Mouse (Mus musculus): ENCODE data around the gene Sox8. TPM values are rescaled to one million over a fixed set of nuclear protein-coding genes. Genes with fewer than 3 reads are reported as not detected.

Sox8 gene
- total and polyA plus RNA-seq, 3 experiments, result not detected

GRCm38 (mm10) chr17:25568206-25568605 is 2.3 kb downstream of the Sox8 start:
- no peak for TF ChIP-seq ELF1 (IDR thresholded peaks at IDR 0.05; ENCODE audit: low read depth, low read length)
- TF ChIP-seq MYC (IDR thresholded peaks at IDR 0.05; ENCODE audit: low read depth, low read length), result no peak
- no peak for TF ChIP-seq USF1 (IDR thresholded peaks at IDR 0.05; ENCODE audit: low read depth, low read length)
- TF ChIP-seq POLR2AphosphoS2 (IDR thresholded peaks at IDR 0.05; ENCODE audit: low read length), result no peak
- TF ChIP-seq BHLHE40 (IDR thresholded peaks at IDR 0.05; ENCODE audit: borderline replicate concordance, low read depth, low read length), result no peak
- TF ChIP-seq GATA1 (IDR thresholded peaks at IDR 0.05; ENCODE audit: low read depth, low read length), result no peak
- TF ChIP-seq CHD1 (IDR thresholded peaks at IDR 0.05; ENCODE audit: low read depth, low read length), result no peak
- TF ChIP-seq MEF2A (IDR thresholded peaks at IDR 0.05; ENCODE audit: extremely low read depth, insufficient replicate concordance, low read depth, low read length, poor library complexity, severe bottlenecking), result no peak
- no peak for TF ChIP-seq NRF1 (IDR thresholded peaks at IDR 0.05; ENCODE audit: insufficient read depth, low read depth, low read length, poor library complexity, severe bottlenecking)
- Histone ChIP-seq H3K36me3 (ENCODE audit: control insufficient read depth in 1 of 2, insufficient read depth in 2 of 2, low read length in 2 of 2) (no peaks in the 10 kb centered on the region), H3K79me2 (ENCODE audit: control insufficient read depth, insufficient read depth, low read length, poor library complexity) (no peaks in the 10 kb centered on the region), H3K27me3 (ENCODE audit: control insufficient read depth in 1 of 2, insufficient read depth in 2 of 2, low read length in 2 of 2) (no peaks in the 10 kb centered on the region), H3K9me3 (replicated peaks; ENCODE audit: insufficient read depth, low read length) (no peaks in the 10 kb centered on the region), H3K4me1 (ENCODE audit: control insufficient read depth in 1 of 2, insufficient read depth in 2 of 2, low read length in 2 of 2) (no peaks in the 10 kb centered on the region), H3K9ac (ENCODE audit: control insufficient read depth, low read depth, low read length, poor library complexity, severe bottlenecking) (no peak overlapping the region), H3K4me3 (ENCODE audit: control insufficient read depth in 1 of 2, insufficient read depth in 1 of 2, low read depth in 2 of 2, low read length in 2 of 2) (no peak overlapping the region), H3K27ac (ENCODE audit: control insufficient read depth, low read depth, low read length) (no peak overlapping the region)
- DNase-seq (ENCODE audit: low read depth, low spot score), result no peak

GRCm38 (mm10) chr17:25567745-25568144 is 2.7 kb downstream of the Sox8 start:
- Histone ChIP-seq H3K36me3 (ENCODE audit: control insufficient read depth in 1 of 2, insufficient read depth in 2 of 2, low read length in 2 of 2) (no peaks in the 10 kb centered on the region), H3K4me1 (ENCODE audit: control insufficient read depth in 1 of 2, insufficient read depth in 2 of 2, low read length in 2 of 2) (no peaks in the 10 kb centered on the region), H3K9ac (ENCODE audit: control insufficient read depth, low read depth, low read length, poor library complexity, severe bottlenecking) (no peak overlapping the region), H3K27me3 (ENCODE audit: control insufficient read depth in 1 of 2, insufficient read depth in 2 of 2, low read length in 2 of 2) (no peaks in the 10 kb centered on the region), H3K79me2 (ENCODE audit: control insufficient read depth, insufficient read depth, low read length, poor library complexity) (no peaks in the 10 kb centered on the region), H3K4me3 (ENCODE audit: control insufficient read depth in 1 of 2, insufficient read depth in 1 of 2, low read depth in 2 of 2, low read length in 2 of 2) (no peak overlapping the region), H3K9me3 (replicated peaks; ENCODE audit: insufficient read depth, low read length) (no peaks in the 10 kb centered on the region), H3K27ac (ENCODE audit: control insufficient read depth, low read depth, low read length) (no peak overlapping the region)
- no peak for TF ChIP-seq TCF12 (IDR thresholded peaks at IDR 0.05; ENCODE audit: low read depth, low read length)
- peak; percentile 48 for TF ChIP-seq RAD21 (IDR thresholded peaks at IDR 0.05; ENCODE audit: low read depth, low read length)
- no peak for TF ChIP-seq MYC (IDR thresholded peaks at IDR 0.05; ENCODE audit: low read depth, low read length)
- no peak for TF ChIP-seq POLR2AphosphoS2 (IDR thresholded peaks at IDR 0.05; ENCODE audit: low read length)
- no peak for TF ChIP-seq ELF1 (IDR thresholded peaks at IDR 0.05; ENCODE audit: low read depth, low read length)
- peak; percentile 91 for TF ChIP-seq SMC3 (IDR thresholded peaks at IDR 0.05; ENCODE audit: low read depth, low read length)
- TF ChIP-seq MEF2A (IDR thresholded peaks at IDR 0.05; ENCODE audit: extremely low read depth, insufficient replicate concordance, low read depth, low read length, poor library complexity, severe bottlenecking), result no peak
- TF ChIP-seq ETS1 (IDR thresholded peaks at IDR 0.05; ENCODE audit: low read depth, low read length), result no peak
- TF ChIP-seq ZC3H11A (IDR thresholded peaks at IDR 0.05; ENCODE audit: low read depth, low read length), result peak; percentile 56
- no peak for TF ChIP-seq USF2 (IDR thresholded peaks at IDR 0.05; ENCODE audit: borderline replicate concordance in 1 of 2, insufficient read depth in 1 of 2, low read depth in 1 of 2, low read length in 2 of 2)
- TF ChIP-seq CHD2 (IDR thresholded peaks at IDR 0.05; ENCODE audit: low read length), result no peak
- no peak for TF ChIP-seq POLR2A (IDR thresholded peaks at IDR 0.05; ENCODE audit: control insufficient read depth in 1 of 2, insufficient read depth in 1 of 2, low read depth in 1 of 2, low read length in 2 of 2, poor library complexity in 1 of 2)
- no peak for TF ChIP-seq GATA1 (IDR thresholded peaks at IDR 0.05; ENCODE audit: low read depth, low read length)
- TF ChIP-seq CTCF (IDR thresholded peaks at IDR 0.05 in 2 of 3, conservative IDR thresholded peaks at IDR 0.05 in 1 of 3; ENCODE audit: control insufficient read depth in 1 of 3, insufficient read depth in 1 of 3, low read depth in 2 of 3, low read length in 3 of 3, poor library complexity in 1 of 3, severe bottlenecking in 1 of 3), result peak; percentile 90 to 99 (median 96)
- TF ChIP-seq ZKSCAN1 (IDR thresholded peaks at IDR 0.05; ENCODE audit: low read depth, low read length), result no peak
- no peak for TF ChIP-seq TBP (IDR thresholded peaks at IDR 0.05; ENCODE audit: low read depth, low read length)
- no peak for TF ChIP-seq UBTF (IDR thresholded peaks at IDR 0.05; ENCODE audit: borderline replicate concordance, insufficient read depth, low read depth, low read length)
- peak; percentile 41; the same call in 1 of the 2 replicates for TF ChIP-seq BHLHE40 (IDR thresholded peaks at IDR 0.05; ENCODE audit: borderline replicate concordance, low read depth, low read length)
- TF ChIP-seq MAX (IDR thresholded peaks at IDR 0.05; ENCODE audit: low read length), result no peak
- TF ChIP-seq NELFE (IDR thresholded peaks at IDR 0.05; ENCODE audit: low read depth, low read length), result no peak
- no peak for TF ChIP-seq MXI1 (IDR thresholded peaks at IDR 0.05; ENCODE audit: low read depth, low read length)
- no peak for TF ChIP-seq MAZ (IDR thresholded peaks at IDR 0.05; ENCODE audit: low read depth, low read length)
- TF ChIP-seq ZNF384 (IDR thresholded peaks at IDR 0.05; ENCODE audit: low read depth, low read length), result no peak
- no peak for TF ChIP-seq SIN3A (IDR thresholded peaks at IDR 0.05; ENCODE audit: low read length)
- TF ChIP-seq POLR2AphosphoS5 (IDR thresholded peaks at IDR 0.05; ENCODE audit: borderline replicate concordance, low read depth, low read length), result no peak
- peak; percentile 65 for DNase-seq (ENCODE audit: low read depth, low spot score)
